Mouse (Mus musculus): ENCODE data around the gene Klk1b22. TPM values are rescaled to one million over a fixed set of nuclear protein-coding genes. Genes with fewer than 3 reads are reported as not detected.

The Klk1b22 gene
- total RNA-seq (2023) = not detected in 4 replicates

DNA sequence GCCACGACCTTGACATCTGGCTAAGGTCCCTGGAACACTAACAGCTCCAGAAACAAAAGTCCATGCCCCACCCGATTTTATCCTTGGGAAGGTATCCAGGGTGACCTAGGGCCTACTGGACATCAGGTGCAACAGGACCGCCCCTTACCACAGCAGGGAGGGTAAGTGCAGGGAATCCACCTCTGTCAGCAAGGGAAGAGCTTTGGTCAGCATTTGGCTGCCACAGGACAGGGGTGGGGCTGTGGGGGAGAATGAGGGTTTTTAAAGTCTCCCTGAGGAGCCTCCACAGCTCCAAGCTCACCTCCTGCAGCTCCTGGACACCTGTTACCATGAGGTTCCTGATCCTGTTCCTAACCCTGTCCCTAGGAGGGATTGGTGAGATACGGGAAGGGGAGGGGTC, at the start of gene Klk1b22:
TSS of gene Klk1b22 (plus strand) at position 301 of the 400 bp plus-strand sequence.

GRCm38 (mm10) chr7:44102028-44102427, 10.4 kb upstream of the Klk1b22 start, which contains the start of gene Klk1b21:
Gene Klk1b21 (plus strand): TSS chr7:44102328.

GRCm38 (mm10) chr7:44136467-44136866, 24.0 kb downstream of the Klk1b22 start, which contains the start of gene Klk1b16:
Gene Klk1b16 (plus strand): TSS chr7:44136767.

Other genes with a start within 250 kb of the Klk1b22 start
- gene Klk4, start 231.5 kb upstream of the Klk1b22 start, total RNA-seq (2023) = not detected in 4 replicates
- gene Klk15, start 178.9 kb upstream of the Klk1b22 start, total RNA-seq (2023) = not detected in 4 replicates
- not detected in 4 replicates for gene Klk1b8, start 162.0 kb upstream of the Klk1b22 start, total RNA-seq (2023)
- gene Klk1b1, start 145.9 kb upstream of the Klk1b22 start, total RNA-seq (2023) = not detected in 4 replicates
- gene Klk1b9, start 136.6 kb upstream of the Klk1b22 start, total RNA-seq (2023) = not detected in 4 replicates
- not detected in 4 replicates for gene Klk1b11, start 116.8 kb upstream of the Klk1b22 start, total RNA-seq (2023)
- gene Klk1b26, start 100.5 kb upstream of the Klk1b22 start, total RNA-seq (2023) = not detected in 4 replicates
- not detected in 4 replicates for gene Klk1b27, start 60.4 kb upstream of the Klk1b22 start, total RNA-seq (2023)
- gene Klk1b21, start 10.3 kb upstream of the Klk1b22 start, total RNA-seq (2023) = not detected in 4 replicates
- gene Klk1b16, start 24.1 kb downstream of the Klk1b22 start, total RNA-seq (2023) = not detected in 4 replicates
- gene Klk1b24, start 75.6 kb downstream of the Klk1b22 start, total RNA-seq (2023) = not detected in 4 replicates
- not detected in 4 replicates for gene Klk1b3, start 85.5 kb downstream of the Klk1b22 start, total RNA-seq (2023)
- gene Klk1b4, start 94.8 kb downstream of the Klk1b22 start, total RNA-seq (2023) = not detected in 4 replicates
- gene Klk1b5, start 103.3 kb downstream of the Klk1b22 start, total RNA-seq (2023) = not detected in 4 replicates
- 0.63 TPM in 1 of 4 replicates, not detected in the others for gene Klk1, start 112.7 kb downstream of the Klk1b22 start, total RNA-seq (2023)
- gene Gm36864, start 123.5 kb downstream of the Klk1b22 start, total RNA-seq (2023) = not detected in 4 replicates
- 0.81 to 2.1 TPM (median 1.7 TPM) in 4 replicates for gene 1700028J19Rik, start 134.0 kb downstream of the Klk1b22 start, total RNA-seq (2023)
- 172 to 193 TPM (median 186 TPM) in 4 replicates for gene 2410002F23Rik, start 134.0 kb downstream of the Klk1b22 start, total RNA-seq (2023)
- gene Acp4, start 144.7 kb downstream of the Klk1b22 start, total RNA-seq (2023) = not detected in 4 replicates
- not detected in 4 replicates for gene Gm15517, start 148.8 kb downstream of the Klk1b22 start, total RNA-seq (2023)
- 1.7 to 2.6 TPM (median 2.3 TPM) in 4 replicates for gene Clec11a, start 194.2 kb downstream of the Klk1b22 start, total RNA-seq (2023)
- gene Shank1, start 197.6 kb downstream of the Klk1b22 start, total RNA-seq (2023) = 37.6 to 51.0 TPM (median 41.9 TPM) in 4 replicates